Mouse (Mus musculus) embryonic facial prominence, embryonic 11.5 days (tissue): ENCODE data around the gene Opcml. TPM values are rescaled to one million over a fixed set of nuclear protein-coding genes. Genes with fewer than 3 reads are reported as not detected.

ENCODE experiments used
- ATAC-seq: fragments of 200-750 bp; cut with Nextera tagmentation; replicated peaks from 2 replicates; pipeline ENCODE4 v1.8.0; 2017; ENCODE audit warnings: low read depth; ENCODE audit not compliant: insufficient number of reproducible peaks, low FRiP score, low TSS enrichment
- DNase-seq: peaks from one replicate; pipeline ENCODE4 v3.0.0-alpha.2; 2015; ENCODE audit warnings: low spot score
- H3K27ac ChIP-seq: fragments of 300-500 bp; sonication (generic); replicated peaks from 2 replicates; pipeline ENCODE4 v1.5.1; 2014; ENCODE audit warnings: mild to moderate bottlenecking, low read depth, low read length, control low read depth
- H3K27me3 ChIP-seq: fragments of 300-500 bp; sonication (generic); 2 replicates; pipeline ENCODE4 v1.6.1; 2014; ENCODE audit warnings: mild to moderate bottlenecking, low read length, moderate library complexity, mixed read lengths; ENCODE audit not compliant: control insufficient read depth, insufficient read depth
- H3K36me3 ChIP-seq: fragments of 300-500 bp; sonication (generic); replicated peaks from 2 replicates; pipeline ENCODE4 v1.6.1; 2014; ENCODE audit warnings: low read depth, mild to moderate bottlenecking, low read length, moderate library complexity, mixed read lengths; ENCODE audit not compliant: control insufficient read depth, insufficient read depth
- H3K4me1 ChIP-seq: fragments of 300-500 bp; sonication (generic); 2 replicates; pipeline ENCODE4 v1.6.1; 2014; ENCODE audit warnings: low read length, mixed read lengths; ENCODE audit not compliant: control insufficient read depth, insufficient read depth
- H3K4me2 ChIP-seq: fragments of 300-500 bp; sonication (generic); 2 replicates; pipeline ENCODE4 v1.6.1; 2014; ENCODE audit warnings: low read depth, mild to moderate bottlenecking, control low read depth, low read length, moderate library complexity
- H3K4me3 ChIP-seq: fragments of 300-500 bp; sonication (generic); 2 replicates; pipeline ENCODE4 v1.5.1; 2014; ENCODE audit warnings: low read depth, low read length, control low read depth
- H3K9ac ChIP-seq: fragments of 300-500 bp; sonication (generic); replicated peaks from 2 replicates; pipeline ENCODE4 v1.6.1; 2014; ENCODE audit warnings: mild to moderate bottlenecking, control low read depth, low read length
- H3K9me3 ChIP-seq: fragments of 300-500 bp; sonication (generic); replicated peaks from 2 replicates; pipeline ENCODE4 v1.6.1; 2016; ENCODE audit warnings: mild to moderate bottlenecking, low read length, inconsistent platforms, mixed read lengths; ENCODE audit not compliant: control insufficient read depth
- WGBS: fragments of 180-500 bp; shearing (Covaris S2); extraction: QIAGEN DNeasy Blood & Tissue Kit; methylation state at CpG from one replicate; pipeline ENCODE4 v1.1.7; 2014; 5-methylcytosine and 5-hydroxymethylcytosine counted together
- polyA plus RNA-seq: library from polyadenylated mRNA; unstranded; fragments of >200 nt; fragmentation: Nextera tagmentation; extraction: Ambion mirVana; gene quantifications from 2 replicates; pipeline ENCODE4 v1.2.1, GENCODE M21; 2014

Opcml gene
- polyA plus RNA-seq, 1 experiment from 2014 or later: 2.3 TPM

DNA sequence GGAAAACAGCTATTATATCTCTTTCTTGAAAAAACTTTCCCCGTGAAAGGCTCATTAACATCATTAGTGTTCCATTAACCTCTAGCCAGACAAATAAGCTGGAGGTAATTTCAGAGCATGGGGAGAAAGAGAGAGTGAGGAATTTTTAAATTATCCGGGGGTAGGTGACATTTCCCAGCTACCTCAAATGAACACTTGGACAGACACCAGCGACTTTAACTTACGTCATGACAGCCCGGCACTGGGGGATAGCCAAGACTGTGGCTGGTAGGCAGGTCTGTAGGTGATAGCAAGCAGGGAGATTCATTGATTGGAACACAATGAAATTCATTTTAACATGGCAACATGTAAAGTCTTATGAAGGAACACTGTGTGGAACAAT is 436.0 kb downstream of the Opcml start:
- DNase-seq: no peak
- Histone ChIP-seq H3K4me2 (no peak overlapping the region), H3K9me3 (no peaks in the 10 kb centered on the region), H3K4me3 (no peak overlapping the region), H3K27ac (no peak overlapping the region), H3K36me3 (no peaks in the 10 kb centered on the region), H3K27me3 (no peaks in the 10 kb centered on the region), H3K9ac (no peak overlapping the region), H3K4me1 (no peaks in the 10 kb centered on the region)
- ATAC-seq: no peak
- WGBS: 72% methylated on average over 5 of the region's 5 CpGs

GRCm38 (mm10) chr9:28238450-28238849 is 447.9 kb downstream of the Opcml start:
- Histone ChIP-seq H3K36me3 (no peaks in the 10 kb centered on the region), H3K27me3 (no peaks in the 10 kb centered on the region), H3K4me1 (no peaks in the 10 kb centered on the region), H3K27ac (no peak overlapping the region), H3K9ac (no peak overlapping the region), H3K9me3 (no peaks in the 10 kb centered on the region), H3K4me2 (no peak overlapping the region), H3K4me3 (no peak overlapping the region)
- ATAC-seq (no peak), DNase-seq (no peak)
- WGBS: 90% methylated on average over 9 of the region's 9 CpGs

DNA sequence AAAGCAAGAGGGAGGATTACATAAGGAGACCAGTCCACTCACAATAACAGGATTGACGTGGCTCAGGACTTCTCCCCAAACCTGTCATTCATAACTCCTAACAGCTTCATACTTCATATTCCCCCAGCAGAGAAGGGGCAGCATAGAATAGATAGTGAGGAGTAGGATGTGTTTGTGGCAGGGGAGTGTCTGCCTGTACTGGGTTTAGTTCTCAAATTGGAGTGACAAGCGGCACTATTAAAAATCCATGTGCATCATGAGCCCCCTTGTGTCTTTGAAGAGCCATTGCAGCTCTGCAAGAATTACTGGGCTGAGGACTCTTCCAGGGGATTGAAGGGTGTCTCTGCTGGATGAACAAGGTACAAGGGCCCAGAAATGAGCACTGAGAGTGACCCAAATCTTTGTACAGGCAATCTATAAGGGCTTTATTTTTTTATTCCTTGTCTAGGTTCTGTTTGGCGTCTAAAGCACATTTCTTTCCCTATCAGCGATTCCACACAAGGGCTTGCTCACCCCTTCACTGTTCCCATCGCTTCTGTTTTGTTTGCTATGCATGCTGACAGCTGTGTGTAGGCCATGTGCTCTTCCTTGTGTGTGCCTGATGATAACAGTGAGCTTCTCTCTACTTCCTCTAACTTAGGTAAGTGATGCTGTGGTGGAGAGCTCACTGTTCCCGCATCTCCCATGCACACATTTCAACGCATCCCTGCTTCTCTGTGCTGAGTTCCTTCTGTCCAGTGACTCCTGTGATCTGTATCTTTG is 457.3 kb downstream of the Opcml start:
- no peak overlapping the region for H3K4me2 ChIP-seq
- no peaks in the 10 kb centered on the region for H3K27me3 ChIP-seq
- H3K4me1 ChIP-seq: no peaks in the 10 kb centered on the region
- no peak overlapping the region for H3K4me3 ChIP-seq
- 69% methylated on average over 7 of the region's 7 CpGs for WGBS
- peak; percentile 63 for DNase-seq
- ATAC-seq: no peak
- no peaks in the 10 kb centered on the region for H3K36me3 ChIP-seq
- H3K9ac ChIP-seq: no peak overlapping the region
- no peaks in the 10 kb centered on the region for H3K9me3 ChIP-seq
- no peak overlapping the region for H3K27ac ChIP-seq

DNA sequence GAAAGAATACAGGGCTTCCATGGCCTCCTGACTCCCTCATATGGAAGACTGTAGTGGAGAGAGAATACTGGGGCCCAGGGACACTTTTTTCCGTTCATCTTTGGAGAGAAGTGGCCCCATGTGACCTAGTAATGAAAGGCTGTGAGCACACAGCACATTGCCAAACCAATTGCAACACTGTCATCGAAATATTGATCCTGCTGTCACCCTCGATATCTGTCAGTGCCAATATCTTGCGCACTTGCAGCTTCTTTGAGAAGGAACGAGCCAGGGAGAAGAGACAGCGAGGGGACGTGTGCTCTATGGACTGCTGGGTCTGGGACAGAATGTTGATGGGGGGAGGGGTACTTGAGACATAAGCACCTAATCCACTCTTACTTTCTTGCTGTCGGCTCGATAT is 460.8 kb downstream of the Opcml start:
- Histone ChIP-seq H3K36me3 (no peaks in the 10 kb centered on the region), H3K4me1 (no peaks in the 10 kb centered on the region), H3K9me3 (no peaks in the 10 kb centered on the region), H3K27ac (no peak overlapping the region), H3K27me3 (no peaks in the 10 kb centered on the region), H3K9ac (no peak overlapping the region), H3K4me3 (no peak overlapping the region), H3K4me2 (no peak overlapping the region)
- DNase-seq (no peak), ATAC-seq (no peak)
- 85% methylated on average over 9 of the region's 9 CpGs for WGBS

DNA sequence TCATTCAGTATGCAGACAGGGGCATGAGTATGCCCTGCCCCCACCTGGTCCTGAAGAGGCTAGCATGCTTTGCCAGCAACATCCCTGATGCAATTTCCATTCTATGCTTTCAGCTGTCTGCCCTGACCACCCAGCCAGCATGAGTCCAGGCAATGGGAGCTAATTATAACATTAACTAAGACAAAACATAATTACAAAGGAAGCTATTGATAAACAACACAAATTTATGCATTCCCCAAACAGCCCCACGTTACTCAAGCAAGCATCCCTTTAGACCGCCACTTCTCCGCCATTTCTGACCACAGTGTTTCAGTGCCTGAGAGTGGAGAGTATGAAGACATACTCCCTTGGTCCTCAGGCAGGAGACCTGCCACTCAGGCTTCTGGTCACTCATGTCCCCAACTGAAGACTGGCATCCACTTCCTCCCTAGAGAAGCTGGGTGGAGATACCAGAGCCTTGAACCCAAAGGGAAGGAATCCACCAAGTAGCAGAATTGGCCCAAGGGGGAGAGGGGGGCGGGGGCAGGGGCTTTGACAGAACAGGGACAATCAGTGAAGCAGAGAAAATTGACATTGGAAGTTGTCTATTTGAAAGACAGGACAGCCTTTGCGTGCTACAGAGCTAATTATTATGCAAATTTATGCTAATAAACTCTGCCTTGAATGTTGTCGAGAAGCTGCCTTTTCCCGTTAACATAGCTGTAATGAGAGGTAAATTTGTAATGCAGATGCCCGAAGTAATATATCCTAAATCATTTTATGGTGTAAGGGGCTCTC is 464.7 kb downstream of the Opcml start:
- DNase-seq (no peak), ATAC-seq (no peak)
- Histone ChIP-seq H3K36me3 (no peaks in the 10 kb centered on the region), H3K4me2 (no peak overlapping the region), H3K4me3 (no peak overlapping the region), H3K9me3 (no peaks in the 10 kb centered on the region), H3K4me1 (no peaks in the 10 kb centered on the region), H3K27me3 (no peaks in the 10 kb centered on the region), H3K27ac (no peak overlapping the region), H3K9ac (no peak overlapping the region)
- WGBS: 77% methylated on average over 8 of the region's 8 CpGs

DNA sequence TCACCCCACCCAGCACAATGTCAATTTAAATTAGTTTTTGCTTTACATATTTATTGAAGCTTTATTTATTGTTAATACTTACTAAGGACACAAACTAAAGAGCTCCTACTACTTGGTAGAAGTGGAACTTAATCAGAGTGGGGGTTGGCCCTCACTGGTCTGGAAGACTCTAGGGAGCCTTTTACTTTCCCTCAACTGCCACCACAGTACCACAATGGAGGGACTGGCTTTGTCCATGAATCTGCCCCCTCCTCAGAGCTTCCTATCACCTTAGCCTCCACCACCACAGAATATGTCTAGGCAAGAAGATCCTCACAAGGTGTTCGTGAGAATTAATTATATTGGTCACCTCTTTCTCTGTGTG is 465.3 kb downstream of the Opcml start:
- ATAC-seq (no peak), DNase-seq (no peak)
- H3K27ac ChIP-seq: no peak overlapping the region
- 86% methylated on average over 1 of the region's 1 CpGs for WGBS
- no peaks in the 10 kb centered on the region for H3K4me1 ChIP-seq
- no peak overlapping the region for H3K9ac ChIP-seq
- no peaks in the 10 kb centered on the region for H3K36me3 ChIP-seq
- H3K4me3 ChIP-seq: no peak overlapping the region
- no peaks in the 10 kb centered on the region for H3K9me3 ChIP-seq
- H3K4me2 ChIP-seq: no peak overlapping the region
- no peaks in the 10 kb centered on the region for H3K27me3 ChIP-seq

DNA sequence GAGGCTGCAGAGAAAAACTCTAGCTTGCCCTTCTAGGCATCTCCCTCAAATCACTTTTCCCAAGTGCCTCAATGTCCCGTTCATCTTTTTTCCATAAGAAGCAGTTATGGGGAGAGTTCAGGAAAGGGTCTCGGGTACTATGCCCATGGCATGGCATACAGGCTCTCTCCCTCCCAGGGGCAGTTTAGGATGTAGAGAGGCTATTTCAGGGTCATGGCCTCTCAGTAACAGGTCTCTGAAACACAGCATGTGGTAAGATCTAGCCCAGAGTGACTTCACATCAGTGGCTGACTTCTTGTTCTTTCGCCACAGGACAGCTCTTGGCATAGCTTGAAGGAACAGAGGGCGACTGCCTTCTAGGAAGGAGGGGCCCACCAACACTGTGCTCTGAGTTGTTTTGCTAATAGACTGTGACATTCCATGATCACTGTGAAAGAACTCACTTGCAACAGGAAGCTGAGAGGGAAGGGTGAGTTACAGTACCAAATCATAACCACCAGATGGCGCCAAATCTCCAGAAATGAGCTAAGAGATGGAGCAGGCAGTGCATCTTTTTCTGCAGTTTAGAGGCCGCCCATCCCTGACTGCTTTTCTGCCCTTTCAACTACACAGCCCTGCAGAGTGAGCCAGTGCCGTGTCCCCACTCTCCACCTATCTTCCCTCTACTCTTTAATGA is 470.6 kb downstream of the Opcml start:
- H3K4me2 ChIP-seq: no peak overlapping the region
- DNase-seq: peak; percentile 85
- H3K4me1 ChIP-seq: no peaks in the 10 kb centered on the region
- no peak overlapping the region for H3K4me3 ChIP-seq
- H3K27me3 ChIP-seq: no peaks in the 10 kb centered on the region
- WGBS: 17% methylated on average over 7 of the region's 7 CpGs
- no peak overlapping the region for H3K27ac ChIP-seq
- peak; percentile 76 for ATAC-seq
- no peaks in the 10 kb centered on the region for H3K9me3 ChIP-seq
- H3K36me3 ChIP-seq: no peaks in the 10 kb centered on the region
- no peak overlapping the region for H3K9ac ChIP-seq

DNA sequence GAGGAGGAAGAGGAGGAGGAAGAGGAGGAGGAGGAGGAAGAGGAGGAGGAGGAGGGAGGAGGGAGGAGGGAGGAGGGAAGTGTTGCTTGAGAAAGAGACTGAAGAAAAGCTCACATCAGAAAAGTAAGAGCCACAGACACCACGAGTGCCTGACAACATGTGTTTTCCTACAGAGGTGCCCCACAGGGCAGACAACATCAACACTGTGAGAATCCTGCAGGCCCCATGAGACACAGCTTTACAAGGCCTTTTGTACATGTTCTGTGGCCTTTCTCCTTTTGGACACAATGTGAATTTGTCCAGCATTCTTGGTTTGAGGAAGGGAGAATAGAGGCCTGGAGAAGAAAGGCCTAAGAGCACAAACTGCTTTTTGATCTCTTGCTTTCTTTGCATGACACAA is 471.4 kb downstream of the Opcml start:
- Histone ChIP-seq H3K9me3 (no peaks in the 10 kb centered on the region), H3K4me1 (no peaks in the 10 kb centered on the region), H3K4me2 (no peak overlapping the region), H3K4me3 (no peak overlapping the region), H3K9ac (no peak overlapping the region), H3K27me3 (no peaks in the 10 kb centered on the region), H3K36me3 (no peaks in the 10 kb centered on the region), H3K27ac (no peak overlapping the region)
- ATAC-seq (no peak), DNase-seq (no peak)
- 25% methylated on average over 1 of the region's 1 CpGs for WGBS
